Mouse (Mus musculus): ENCODE measurements at regions not wholly inside any gene's neighbourhood (a gene's known extent, or its start where the extent isn't known, plus 50 kb on each side); places are given as distances from the start of the nearest gene placed in this dataset.

- Histone ChIP-seq H3K9ac (no peak overlapping the region), H3K27me3 (replicated peaks) (no peaks in the 10 kb centered on the region), H3K4me3 (replicated peaks) (no peak overlapping the region), H3K36me3 (no peaks in the 10 kb centered on the region), H3K27ac (no peak overlapping the region), H3K4me2 (replicated peaks) (no peak overlapping the region), H3K9me3 (no peaks in the 10 kb centered on the region), H3K4me1 (replicated peaks) (no peaks in the 10 kb centered on the region)
- WGBS, result 75% methylated on average over 5 of the region's 5 CpGs
- no peak for ATAC-seq
Measured at GRCm38 (mm10) chr14:47989315-47989714, 131.3 kb upstream of the Peli2 start.

- Histone ChIP-seq H3K27me3 (replicated peaks) (no peaks in the 10 kb centered on the region), H3K36me3 (no peaks in the 10 kb centered on the region), H3K9ac (no peak overlapping the region), H3K4me1 (replicated peaks) (no peaks in the 10 kb centered on the region), H3K27ac (no peak overlapping the region), H3K4me2 (replicated peaks) (no peak overlapping the region), H3K9me3 (no peaks in the 10 kb centered on the region), H3K4me3 (replicated peaks) (no peak overlapping the region)
- 80% methylated on average over 3 of the region's 3 CpGs for WGBS
- ATAC-seq, result no peak
Measured at GRCm38 (mm10) chr14:47990716-47991115, 129.9 kb upstream of the Peli2 start.

- no peak overlapping the region for H3K9ac ChIP-seq
- H3K4me2 ChIP-seq (replicated peaks), result no peak overlapping the region
- no peaks in the 10 kb centered on the region for H3K9me3 ChIP-seq
- ATAC-seq, result no peak
- H3K27ac ChIP-seq, result no peak overlapping the region
- H3K4me3 ChIP-seq (replicated peaks), result no peak overlapping the region
- no peaks in the 10 kb centered on the region for H3K27me3 ChIP-seq (replicated peaks)
- WGBS, result 87% methylated on average over 7 of the region's 7 CpGs
- no peaks in the 10 kb centered on the region for H3K36me3 ChIP-seq
- no peaks in the 10 kb centered on the region for H3K4me1 ChIP-seq (replicated peaks)
Measured at GRCm38 (mm10) chr14:47991546-47991945, 129.1 kb upstream of the Peli2 start.

GRCm38 (mm10) chr14:47992091-47992490, 128.5 kb upstream of the Peli2 start:
- ATAC-seq, result no peak
- H3K4me1 ChIP-seq (replicated peaks), result no peaks in the 10 kb centered on the region
- H3K9me3 ChIP-seq, result no peaks in the 10 kb centered on the region
- no peaks in the 10 kb centered on the region for H3K36me3 ChIP-seq
- H3K27me3 ChIP-seq (replicated peaks), result no peaks in the 10 kb centered on the region
- no peak overlapping the region for H3K4me2 ChIP-seq (replicated peaks)
- no peak overlapping the region for H3K27ac ChIP-seq
- H3K4me3 ChIP-seq (replicated peaks), result no peak overlapping the region
- 75% methylated on average over 5 of the region's 5 CpGs for WGBS
- H3K9ac ChIP-seq, result no peak overlapping the region

- H3K27me3 ChIP-seq (replicated peaks), result no peaks in the 10 kb centered on the region
Measured at GRCm38 (mm10) chr14:47992851-47993250, 127.8 kb upstream of the Peli2 start.

GRCm38 (mm10) chr14:47998936-47999335, 121.7 kb upstream of the Peli2 start:
- no peak for ATAC-seq
- no peaks in the 10 kb centered on the region for H3K27me3 ChIP-seq (replicated peaks)
- H3K9ac ChIP-seq, result no peak overlapping the region
- no peaks in the 10 kb centered on the region for H3K4me1 ChIP-seq (replicated peaks)
- WGBS, result 94% methylated on average over 8 of the region's 8 CpGs
- no peak overlapping the region for H3K27ac ChIP-seq
- no peak overlapping the region for H3K4me2 ChIP-seq (replicated peaks)
- no peaks in the 10 kb centered on the region for H3K36me3 ChIP-seq
- no peak overlapping the region for H3K4me3 ChIP-seq (replicated peaks)
- no peaks in the 10 kb centered on the region for H3K9me3 ChIP-seq

More at GRCm38 (mm10) chr14:47992851-47993250, 127.8 kb upstream of the Peli2 start:
- Histone ChIP-seq H3K27ac (no peak overlapping the region), H3K36me3 (no peaks in the 10 kb centered on the region), H3K9ac (no peak overlapping the region), H3K9me3 (no peaks in the 10 kb centered on the region), H3K4me2 (replicated peaks) (no peak overlapping the region), H3K4me1 (replicated peaks) (no peaks in the 10 kb centered on the region), H3K4me3 (replicated peaks) (no peak overlapping the region)
- ATAC-seq, result no peak
- 86% methylated on average over 5 of the region's 5 CpGs for WGBS

- no peak for ATAC-seq
- no peak overlapping the region for H3K27ac ChIP-seq
- H3K27me3 ChIP-seq (replicated peaks), result no peaks in the 10 kb centered on the region
Measured at GRCm38 (mm10) chr14:48005092-48005928, 115.3 kb upstream of the Peli2 start.

GRCm38 (mm10) chr14:48005929-48006309, 114.7 kb upstream of the Peli2 start:
- Histone ChIP-seq H3K4me3 (replicated peaks) (no peak overlapping the region), H3K27me3 (replicated peaks) (no peaks in the 10 kb centered on the region), H3K27ac (no peak overlapping the region), H3K4me1 (replicated peaks) (no peaks in the 10 kb centered on the region), H3K9me3 (no peaks in the 10 kb centered on the region), H3K36me3 (no peaks in the 10 kb centered on the region), H3K4me2 (replicated peaks) (no peak overlapping the region), H3K9ac (no peak overlapping the region)
- 58% methylated on average over 1 of the region's 1 CpGs for WGBS
- ATAC-seq, result no peak

More at GRCm38 (mm10) chr14:48005092-48005928, 115.3 kb upstream of the Peli2 start:
- Histone ChIP-seq H3K9me3 (no peaks in the 10 kb centered on the region), H3K4me1 (replicated peaks) (no peaks in the 10 kb centered on the region), H3K36me3 (no peaks in the 10 kb centered on the region), H3K4me2 (replicated peaks) (no peak overlapping the region), H3K9ac (no peak overlapping the region), H3K4me3 (replicated peaks) (no peak overlapping the region)
- WGBS, result 79% methylated on average over 6 of the region's 6 CpGs

GRCm38 (mm10) chr14:48012361-48013215, 108.0 kb upstream of the Peli2 start:
- Histone ChIP-seq H3K4me2 (replicated peaks) (no peak overlapping the region), H3K27me3 (replicated peaks) (no peaks in the 10 kb centered on the region), H3K36me3 (no peaks in the 10 kb centered on the region), H3K9me3 (no peaks in the 10 kb centered on the region), H3K4me3 (replicated peaks) (no peak overlapping the region), H3K27ac (no peak overlapping the region), H3K4me1 (replicated peaks) (no peaks in the 10 kb centered on the region), H3K9ac (no peak overlapping the region)
- 63% methylated on average over 2 of the region's 2 CpGs for WGBS
- no peak for ATAC-seq

- Histone ChIP-seq H3K9ac (no peak overlapping the region), H3K27ac (no peak overlapping the region), H3K4me2 (replicated peaks) (no peak overlapping the region), H3K27me3 (replicated peaks) (no peaks in the 10 kb centered on the region), H3K4me1 (replicated peaks) (no peaks in the 10 kb centered on the region), H3K36me3 (no peaks in the 10 kb centered on the region), H3K9me3 (no peaks in the 10 kb centered on the region), H3K4me3 (replicated peaks) (no peak overlapping the region)
- no peak for ATAC-seq
- 71% methylated on average over 1 of the region's 1 CpGs for WGBS
Measured at GRCm38 (mm10) chr14:48013431-48013830, 107.2 kb upstream of the Peli2 start.

GRCm38 (mm10) chr14:48014776-48015175, 105.8 kb upstream of the Peli2 start:
- no peak overlapping the region for H3K27ac ChIP-seq
- no peak overlapping the region for H3K9ac ChIP-seq
- 84% methylated on average over 2 of the region's 2 CpGs for WGBS
- no peaks in the 10 kb centered on the region for H3K4me1 ChIP-seq (replicated peaks)
- H3K27me3 ChIP-seq (replicated peaks), result no peaks in the 10 kb centered on the region
- no peaks in the 10 kb centered on the region for H3K36me3 ChIP-seq
- H3K4me3 ChIP-seq (replicated peaks), result no peak overlapping the region
- ATAC-seq, result no peak
- H3K4me2 ChIP-seq (replicated peaks), result no peak overlapping the region
- H3K9me3 ChIP-seq, result no peaks in the 10 kb centered on the region

- Histone ChIP-seq H3K9ac (no peak overlapping the region), H3K4me2 (replicated peaks) (no peak overlapping the region), H3K36me3 (no peaks in the 10 kb centered on the region), H3K4me1 (replicated peaks) (no peaks in the 10 kb centered on the region), H3K27ac (no peak overlapping the region), H3K9me3 (no peaks in the 10 kb centered on the region), H3K4me3 (replicated peaks) (no peak overlapping the region), H3K27me3 (replicated peaks) (no peaks in the 10 kb centered on the region)
- WGBS, result 83% methylated on average over 6 of the region's 6 CpGs
- ATAC-seq, result no peak
Measured at GRCm38 (mm10) chr14:48017971-48018370, 102.7 kb upstream of the Peli2 start.
